Mouse (Mus musculus): ENCODE results near the gene Pax7. TPM values are rescaled to one million over a fixed set of nuclear protein-coding genes. Genes with fewer than 3 reads are reported as not detected.

The Pax7 gene
- total and polyA plus RNA-seq, 3 experiments, result not detected

DNA sequence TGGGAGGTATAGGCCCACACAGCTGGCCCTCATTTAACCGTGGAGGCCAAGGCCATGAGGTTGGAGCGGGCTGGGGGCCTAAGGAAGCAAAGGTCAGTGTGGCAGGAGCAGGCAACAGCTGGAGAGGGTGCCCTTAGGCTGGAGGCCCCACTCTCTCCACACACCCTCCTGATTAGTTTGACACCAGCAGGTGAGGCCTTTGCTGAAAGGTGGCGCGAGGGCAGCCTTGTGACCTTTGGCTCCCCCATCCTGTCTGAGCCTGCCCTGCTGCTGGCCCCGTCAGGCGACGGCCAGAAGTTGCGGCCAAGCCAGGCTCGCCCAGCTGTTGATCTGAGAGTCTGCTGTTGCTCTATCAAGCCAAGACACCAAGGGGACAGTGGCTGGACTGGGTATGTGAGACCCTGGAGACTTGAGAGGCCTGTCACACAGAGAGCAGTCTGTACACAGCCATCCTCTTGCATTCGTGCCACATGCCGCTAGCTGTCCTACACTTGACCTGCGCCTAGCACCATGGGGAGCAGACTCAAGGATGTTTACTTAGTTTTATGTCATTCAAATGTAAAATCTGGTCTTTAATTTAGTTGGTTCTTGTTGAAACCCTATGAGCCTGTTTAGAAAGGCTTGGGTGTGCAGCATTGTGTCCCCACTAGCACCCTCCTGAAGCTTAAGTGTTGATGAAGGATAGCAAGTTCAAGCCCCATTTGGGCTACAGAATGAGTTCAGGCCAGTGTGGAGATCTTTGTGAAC is 86.0 kb downstream of the Pax7 start:
- no peak for DNase-seq (ENCODE audit: low read depth, low spot score)
- H3K27me3 ChIP-seq (ENCODE audit: control insufficient read depth in 1 of 2, insufficient read depth in 2 of 2, low read length in 2 of 2), result no peaks in the 10 kb centered on the region
- no peaks in the 10 kb centered on the region for H3K36me3 ChIP-seq (ENCODE audit: control insufficient read depth in 1 of 2, insufficient read depth in 2 of 2, low read length in 2 of 2)
- no peaks in the 10 kb centered on the region for H3K4me1 ChIP-seq (ENCODE audit: control insufficient read depth in 1 of 2, insufficient read depth in 2 of 2, low read length in 2 of 2)
- no peak overlapping the region for H3K4me3 ChIP-seq (ENCODE audit: control insufficient read depth in 1 of 2, insufficient read depth in 1 of 2, low read depth in 2 of 2, low read length in 2 of 2)
- no peaks in the 10 kb centered on the region for H3K79me2 ChIP-seq (ENCODE audit: control insufficient read depth, insufficient read depth, low read length, poor library complexity)
- no peak overlapping the region for H3K27ac ChIP-seq (ENCODE audit: control insufficient read depth, low read depth, low read length)
- H3K9ac ChIP-seq (ENCODE audit: control insufficient read depth, low read depth, low read length, poor library complexity, severe bottlenecking), result no peak overlapping the region
- TF ChIP-seq TCF12 (IDR thresholded peaks at IDR 0.05; ENCODE audit: low read depth, low read length), result no peak
- TF ChIP-seq CHD2 (IDR thresholded peaks at IDR 0.05; ENCODE audit: low read length), result no peak
- no peak for TF ChIP-seq CHD1 (IDR thresholded peaks at IDR 0.05; ENCODE audit: low read depth, low read length)
- TF ChIP-seq SIN3A (IDR thresholded peaks at IDR 0.05; ENCODE audit: low read length), result no peak
- TF ChIP-seq POLR2A (IDR thresholded peaks at IDR 0.05; ENCODE audit: control insufficient read depth in 1 of 2, insufficient read depth in 1 of 2, low read depth in 1 of 2, low read length in 2 of 2, poor library complexity in 1 of 2), result no peak
- no peak for TF ChIP-seq POLR2AphosphoS2 (IDR thresholded peaks at IDR 0.05; ENCODE audit: low read length)
- no peak for TF ChIP-seq E2F4 (IDR thresholded peaks at IDR 0.05; ENCODE audit: borderline replicate concordance, low read depth, low read length)
- no peaks in the 10 kb centered on the region for H3K9me3 ChIP-seq (replicated peaks; ENCODE audit: insufficient read depth, low read length)

- H3K27me3 ChIP-seq (ENCODE audit: control insufficient read depth in 1 of 2, insufficient read depth in 2 of 2, low read length in 2 of 2), result no peaks in the 10 kb centered on the region
- no peak overlapping the region for H3K4me3 ChIP-seq (ENCODE audit: control insufficient read depth in 1 of 2, insufficient read depth in 1 of 2, low read depth in 2 of 2, low read length in 2 of 2)
- H3K9me3 ChIP-seq (replicated peaks; ENCODE audit: insufficient read depth, low read length), result no peaks in the 10 kb centered on the region
- H3K9ac ChIP-seq (ENCODE audit: control insufficient read depth, low read depth, low read length, poor library complexity, severe bottlenecking), result no peak overlapping the region
- H3K4me1 ChIP-seq (ENCODE audit: control insufficient read depth in 1 of 2, insufficient read depth in 2 of 2, low read length in 2 of 2), result no peaks in the 10 kb centered on the region
- H3K36me3 ChIP-seq (ENCODE audit: control insufficient read depth in 1 of 2, insufficient read depth in 2 of 2, low read length in 2 of 2), result no peaks in the 10 kb centered on the region
- TF ChIP-seq JUND (IDR thresholded peaks at IDR 0.05; ENCODE audit: low read depth, low read length) (no peak), MYC (IDR thresholded peaks at IDR 0.05; ENCODE audit: low read depth, low read length) (no peak), KAT2A (conservative IDR thresholded peaks at IDR 0.05; ENCODE audit: low read depth, low read length) (no peak), ETS1 (IDR thresholded peaks at IDR 0.05; ENCODE audit: low read depth, low read length) (no peak), MAX (IDR thresholded peaks at IDR 0.05; ENCODE audit: low read length) (no peak), ZKSCAN1 (IDR thresholded peaks at IDR 0.05; ENCODE audit: low read depth, low read length) (no peak), ZNF384 (IDR thresholded peaks at IDR 0.05; ENCODE audit: low read depth, low read length) (no peak), CTCF (IDR thresholded peaks at IDR 0.05 in 2 of 3, conservative IDR thresholded peaks at IDR 0.05 in 1 of 3; ENCODE audit: control insufficient read depth in 1 of 3, insufficient read depth in 1 of 3, low read depth in 2 of 3, low read length in 3 of 3, poor library complexity in 1 of 3, severe bottlenecking in 1 of 3) (no peak), ELF1 (IDR thresholded peaks at IDR 0.05; ENCODE audit: low read depth, low read length) (no peak), UBTF (IDR thresholded peaks at IDR 0.05; ENCODE audit: borderline replicate concordance, insufficient read depth, low read depth, low read length) (no peak), POLR2A (IDR thresholded peaks at IDR 0.05; ENCODE audit: control insufficient read depth in 1 of 2, insufficient read depth in 1 of 2, low read depth in 1 of 2, low read length in 2 of 2, poor library complexity in 1 of 2) (no peak), TBP (IDR thresholded peaks at IDR 0.05; ENCODE audit: low read depth, low read length) (no peak), EP300 (IDR thresholded peaks at IDR 0.05; ENCODE audit: low read depth in 1 of 2, low read length in 2 of 2) (no peak), SIN3A (IDR thresholded peaks at IDR 0.05; ENCODE audit: low read length) (no peak), MXI1 (IDR thresholded peaks at IDR 0.05; ENCODE audit: low read depth, low read length) (no peak), TCF12 (IDR thresholded peaks at IDR 0.05; ENCODE audit: low read depth, low read length) (no peak), MAFK (IDR thresholded peaks at IDR 0.05; ENCODE audit: borderline replicate concordance, low read depth, low read length) (no peak), ZMIZ1 (IDR thresholded peaks at IDR 0.05; ENCODE audit: low read depth, low read length) (no peak)
- no peak for DNase-seq (ENCODE audit: low read depth, low spot score)
- H3K79me2 ChIP-seq (ENCODE audit: control insufficient read depth, insufficient read depth, low read length, poor library complexity), result no peaks in the 10 kb centered on the region
- no peak overlapping the region for H3K27ac ChIP-seq (ENCODE audit: control insufficient read depth, low read depth, low read length)
These were observed 87.2 kb downstream of the Pax7 start for GRCm38 (mm10) chr4:139746177-139746576.
